Mouse (Mus musculus) Patski (cell line): Measurements from ENCODE around the gene Ptgir. TPM values are rescaled to one million over a fixed set of nuclear protein-coding genes. Genes with fewer than 3 reads are reported as not detected.

Experiments used
- ATAC-seq: fragments of 100-300 bp; one replicate; pipeline ENCODE4 v1.8.0; 2021
- CTCF ChIA-PET: fragments of 350-600 bp; sonication (Branson Sonifier 250); formaldehyde crosslinking; loops from one replicate; lab custom pipeline; 2022; ENCODE audit warnings: inconsistent platforms; lab: Charles Lee
- POLR2A ChIA-PET: fragments of 350-600 bp; sonication (Branson Sonifier 250); formaldehyde crosslinking; loops from one replicate; lab custom pipeline; 2022; ENCODE audit warnings: antibody characterized with exemption, inconsistent platforms; lab: Charles Lee
- DNase-seq: peaks from one replicate; pipeline ENCODE4 v3.0.0-alpha.2; 2011; ENCODE audit warnings: low read depth, low spot score
- H3K27me3 ChIP-seq: fragments of 371-371 bp; one replicate; pipeline ENCODE4 v1.5.1; 2021
- CTCF ChIP-seq: fragments of 100-300 bp; IDR thresholded peaks from one replicate; pipeline ENCODE4 v1.5.1; 2021
- in situ Hi-C: fragments of 300-500 bp; cut with MboI; formaldehyde crosslinking; loops from 3 replicates; pipeline ENCODE4 v1.11.1; 2018; ENCODE audit warnings: low pct_unique_long_range_greater_than_20kb, mixed read lengths
- polyA plus RNA-seq: library from polyadenylated mRNA; unstranded; gene quantifications from one replicate; pipeline ENCODE4 v1.2.3, GENCODE M21; 2021

The Ptgir gene
- polyA plus RNA-seq, 1 experiment from 2014 or later = not detected

- ATAC-seq (no peak), DNase-seq (no peak)
- ChIA-PET POLR2A (interaction anchor here (0.6 to 0.7 kb wide), 2 partner anchors 17 to 19 kb away, joined by 3 read pairs; no protein-coding TSS in a partner anchor), CTCF (no interaction called here)
- TF ChIP-seq CTCF = no peak
- peaks cover 3% of the 10 kb centered on the region for H3K27me3 ChIP-seq
- in situ Hi-C loops = no loop called here
Observed at GRCm38 (mm10) chr7:16905491-16906021, 734 bp upstream of the Ptgir start.

GRCm38 (mm10) chr7:16906889-16907559, 734 bp downstream of the Ptgir start:
- in situ Hi-C loops = no loop called here
- ATAC-seq (no peak), DNase-seq (no peak)
- no peaks in the 10 kb centered on the region for H3K27me3 ChIP-seq
- POLR2A ChIA-PET = no interaction called here
- CTCF ChIA-PET = no interaction called here
- TF ChIP-seq CTCF = no peak

- no peak for DNase-seq
- ATAC-seq = no peak
- TF ChIP-seq CTCF = no peak
- ChIA-PET POLR2A (no interaction called here), CTCF (no interaction called here)
- in situ Hi-C loops = no loop called here
- no peaks in the 10 kb centered on the region for H3K27me3 ChIP-seq
Observed at GRCm38 (mm10) chr7:16907842-16908241, 1.6 kb downstream of the Ptgir start.

GRCm38 (mm10) chr7:16908367-16908766, 2.1 kb downstream of the Ptgir start:
- ChIA-PET CTCF (no interaction called here), POLR2A (no interaction called here)
- TF ChIP-seq CTCF = no peak
- DNase-seq (no peak), ATAC-seq (no peak)
- in situ Hi-C loops = no loop called here
- no peaks in the 10 kb centered on the region for H3K27me3 ChIP-seq

- POLR2A ChIA-PET = no interaction called here
- no peak for ATAC-seq
Observed at GRCm38 (mm10) chr7:16908859-16909258, 2.6 kb downstream of the Ptgir start.

GRCm38 (mm10) chr7:16909909-16910308, 3.6 kb downstream of the Ptgir start:
- no peaks in the 10 kb centered on the region for H3K27me3 ChIP-seq
- POLR2A ChIA-PET = no interaction called here
- CTCF ChIA-PET = interaction anchor here (1.8 kb wide), 1 partner anchor 36 kb away, joined by 5 read pairs; no protein-coding TSS in a partner anchor
- no peak for ATAC-seq
- no peak for TF ChIP-seq CTCF
- DNase-seq = no peak
- in situ Hi-C loops = no loop called here

More at GRCm38 (mm10) chr7:16908859-16909258, 2.6 kb downstream of the Ptgir start:
- DNase-seq = no peak
- in situ Hi-C loops = no loop called here
- no peak for TF ChIP-seq CTCF
- CTCF ChIA-PET = no interaction called here
- no peaks in the 10 kb centered on the region for H3K27me3 ChIP-seq

GRCm38 (mm10) chr7:16911904-16912303, 5.6 kb downstream of the Ptgir start:
- H3K27me3 ChIP-seq = no peaks in the 10 kb centered on the region
- TF ChIP-seq CTCF = no peak
- POLR2A ChIA-PET = no interaction called here
- CTCF ChIA-PET = interaction anchor here (1.1 to 1.8 kb wide), 2 partner anchors 21 to 38 kb away, joined by 3 to 5 read pairs; no protein-coding TSS in a partner anchor
- in situ Hi-C loops = no loop called here
- ATAC-seq (no peak), DNase-seq (no peak)

- DNase-seq = no peak
- in situ Hi-C loops = no loop called here
- POLR2A ChIA-PET = no interaction called here
- no peak for TF ChIP-seq CTCF
- H3K27me3 ChIP-seq = no peaks in the 10 kb centered on the region
- ATAC-seq = no peak
- CTCF ChIA-PET = interaction anchor here (1.8 to 2.0 kb wide), 3 partner anchors 17 to 38 kb away, joined by 7 to 13 read pairs (median 10); partner anchors contain the start of genes Dact3 and Gng8
Observed at GRCm38 (mm10) chr7:16912360-16912759, 6.1 kb downstream of the Ptgir start.

GRCm38 (mm10) chr7:16913806-16914452, 7.6 kb downstream of the Ptgir start:
- ATAC-seq (peak; percentile 68), DNase-seq (no peak)
- CTCF ChIA-PET = interaction anchor here (0.7 to 2.0 kb wide), 8 partner anchors 9 to 46 kb away, joined by 3 to 13 read pairs (median 6); partner anchors contain the start of genes Dact3 and Gng8
- POLR2A ChIA-PET = interaction anchor here (1.2 kb wide), 1 partner anchor 19 kb away, joined by 3 read pairs; no protein-coding TSS in a partner anchor
- H3K27me3 ChIP-seq = no peaks in the 10 kb centered on the region
- in situ Hi-C loops = no loop called here
- no peak for TF ChIP-seq CTCF

- CTCF ChIA-PET = interaction anchor here (1.2 to 2.0 kb wide), 6 partner anchors 8 to 46 kb away, joined by 4 to 13 read pairs (median 8); partner anchors contain the start of genes Dact3 and Gng8
- ATAC-seq = no peak
Observed at GRCm38 (mm10) chr7:16914453-16915343, 8.4 kb downstream of the Ptgir start.

More at GRCm38 (mm10) chr7:16914453-16915343, 8.4 kb downstream of the Ptgir start:
- H3K27me3 ChIP-seq = no peaks in the 10 kb centered on the region
- no peak for TF ChIP-seq CTCF
- POLR2A ChIA-PET = no interaction called here
- no peak for DNase-seq
- in situ Hi-C loops = no loop called here
